Mouse (Mus musculus): ENCODE results near the gene Stum.
"Not testable (repeated sequence)": the region's sequence is repeated elsewhere in the genome, so short reads cannot be mapped to it uniquely, and the experiment has no call there.

The Stum gene

DNA sequence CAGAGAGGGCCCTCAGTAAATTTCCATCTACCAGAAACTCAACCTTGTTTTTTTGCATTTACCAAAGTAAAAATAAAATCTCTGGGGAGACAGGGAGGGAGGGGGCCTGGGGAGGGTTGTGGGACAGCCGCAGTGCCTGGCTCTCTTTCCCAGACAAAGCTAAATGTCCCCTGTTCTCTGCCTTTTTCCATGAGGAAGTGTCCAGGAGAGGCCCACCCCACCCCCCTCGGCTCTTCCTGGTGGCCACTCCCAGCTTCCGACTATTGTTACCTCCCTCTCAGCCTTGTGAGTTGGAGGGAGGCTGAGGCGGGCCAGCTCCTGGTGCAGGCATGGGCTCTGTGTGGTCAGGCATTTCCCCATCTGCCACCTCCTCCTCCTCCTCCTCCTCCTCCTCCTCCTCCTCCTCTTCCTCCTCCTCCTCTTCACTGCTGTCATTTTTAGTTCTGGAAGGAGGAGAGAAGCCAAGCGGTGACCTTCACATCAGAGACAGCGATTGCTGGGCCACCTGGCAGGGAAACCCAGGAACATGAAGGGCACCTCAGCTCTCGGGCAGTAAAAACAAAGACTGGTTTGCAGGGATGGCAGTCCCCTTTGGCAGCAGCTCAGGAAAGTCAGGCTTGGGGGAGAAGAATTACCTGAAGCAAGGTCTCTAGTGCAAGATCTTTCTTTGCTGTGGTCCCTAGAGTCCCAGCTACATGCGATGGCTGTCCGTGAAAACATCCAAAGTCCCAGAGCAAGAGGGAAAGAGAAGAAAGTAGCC is 77.5 kb downstream of the Stum start:
- no peak for DNase-seq (ENCODE audit: low read depth, low spot score)

DNA sequence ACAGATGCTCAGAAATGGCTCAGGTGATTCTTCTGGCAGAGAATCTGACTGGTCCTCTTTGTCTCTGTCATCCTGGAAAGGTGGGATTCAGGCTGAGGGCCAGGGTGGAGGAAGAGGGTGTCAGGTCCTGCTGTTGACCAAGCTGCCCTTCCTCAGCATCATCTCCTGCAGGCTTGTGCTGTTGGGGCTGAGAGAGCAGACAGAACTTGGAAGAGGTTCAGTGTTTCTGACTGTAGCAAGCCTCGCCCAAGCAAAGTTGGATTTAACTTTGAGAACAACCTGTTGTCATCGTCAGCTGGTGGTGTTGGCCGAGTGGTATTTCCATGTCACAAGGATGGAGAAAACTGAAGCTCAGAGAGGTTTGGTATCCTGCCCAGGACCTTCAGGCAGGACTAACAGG is 78.6 kb downstream of the Stum start:
- no peak for DNase-seq (ENCODE audit: low read depth, low spot score)

DNA sequence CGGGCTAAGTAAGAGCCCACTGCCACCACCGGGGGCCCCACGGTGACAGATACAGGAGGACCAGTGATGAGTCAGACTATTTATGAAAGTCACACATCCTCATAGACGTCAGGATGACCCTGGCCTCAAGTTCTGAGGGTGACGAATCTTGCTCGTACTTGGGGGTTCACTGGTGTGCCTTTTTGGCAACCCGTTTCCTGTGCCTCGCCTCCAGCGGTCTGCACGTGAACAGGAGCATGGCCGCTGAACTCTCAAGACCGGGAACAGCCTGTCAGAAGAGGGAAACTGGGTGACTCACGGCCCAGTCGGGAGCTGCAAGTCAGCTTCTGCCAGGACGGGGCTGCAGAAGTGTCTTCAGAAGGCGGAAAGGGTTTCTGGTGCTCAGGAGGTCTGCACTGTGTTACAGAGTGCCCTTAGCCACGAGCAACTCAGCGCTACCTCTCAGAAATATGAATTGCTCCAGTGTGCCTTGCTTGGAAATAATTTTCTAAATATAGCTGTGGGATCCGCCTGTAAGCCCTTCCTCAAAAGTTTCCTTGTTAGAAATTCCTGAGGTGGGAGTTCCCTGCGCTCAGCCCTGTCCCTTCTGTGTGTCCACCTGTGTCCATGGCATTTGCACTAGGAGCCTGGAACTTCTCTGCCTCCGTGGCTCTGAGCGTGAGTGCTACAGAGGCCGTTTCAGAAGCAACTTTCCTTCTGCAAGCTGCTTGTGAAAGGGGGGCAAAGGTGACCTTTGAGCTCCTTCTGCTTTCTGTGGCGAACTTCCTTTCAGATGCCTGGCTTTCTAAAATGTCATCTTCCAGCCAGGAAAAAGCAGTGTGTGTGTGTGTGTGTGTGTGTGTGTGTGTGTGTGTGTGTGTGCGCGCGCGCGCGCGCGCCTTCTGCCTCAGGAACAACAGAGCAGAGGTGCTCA is 79.4 kb downstream of the Stum start:
- DNase-seq (ENCODE audit: low read depth, low spot score): no peak

DNA sequence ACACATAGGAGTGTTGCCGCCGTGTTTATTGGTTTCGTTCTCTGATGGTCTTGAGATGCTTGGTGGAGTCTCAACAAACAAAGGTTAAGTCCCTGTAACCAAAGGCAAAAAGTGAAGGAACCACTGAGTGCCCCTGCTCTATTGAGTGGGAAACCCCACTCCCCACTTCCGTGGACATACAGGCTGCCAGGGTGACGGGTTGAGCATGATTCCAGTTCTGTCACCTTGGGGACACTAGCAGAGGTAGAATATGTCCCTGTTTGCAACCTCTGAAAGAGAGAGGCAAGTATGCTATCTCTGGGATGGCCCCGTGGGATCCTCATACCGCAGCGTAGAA is 80.0 kb downstream of the Stum start:
- DNase-seq (ENCODE audit: low read depth, low spot score): no peak

DNA sequence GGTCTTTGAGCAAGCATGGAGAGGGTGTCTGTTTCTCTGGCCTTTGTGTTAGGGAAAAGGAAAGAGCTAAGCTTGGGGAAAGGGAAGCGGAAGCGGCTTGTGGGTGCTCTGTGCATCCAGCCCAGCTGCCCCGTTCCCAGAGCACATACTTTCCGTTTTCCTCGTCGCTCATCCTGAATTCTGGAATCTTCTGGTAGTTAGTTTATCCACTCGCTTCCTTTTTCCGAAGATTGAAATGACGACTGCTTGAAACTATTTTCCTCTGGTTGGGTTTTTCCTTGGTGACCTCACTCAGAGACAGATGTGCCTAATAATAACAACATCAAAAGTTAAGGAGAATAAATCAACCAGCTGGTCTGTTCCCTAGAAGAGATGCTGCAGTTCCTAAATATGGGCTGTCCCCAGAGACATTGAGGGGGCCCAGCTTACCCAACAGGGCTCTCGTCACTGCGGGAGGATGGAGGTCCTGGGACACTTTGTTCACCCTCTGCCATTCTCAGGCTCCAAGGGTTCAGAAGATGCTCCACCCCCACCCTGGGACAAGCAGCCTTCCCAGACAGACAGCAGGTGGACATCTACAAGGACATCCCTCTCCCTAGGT is 80.7 kb downstream of the Stum start:
- no peak for DNase-seq (ENCODE audit: low read depth, low spot score)

DNA sequence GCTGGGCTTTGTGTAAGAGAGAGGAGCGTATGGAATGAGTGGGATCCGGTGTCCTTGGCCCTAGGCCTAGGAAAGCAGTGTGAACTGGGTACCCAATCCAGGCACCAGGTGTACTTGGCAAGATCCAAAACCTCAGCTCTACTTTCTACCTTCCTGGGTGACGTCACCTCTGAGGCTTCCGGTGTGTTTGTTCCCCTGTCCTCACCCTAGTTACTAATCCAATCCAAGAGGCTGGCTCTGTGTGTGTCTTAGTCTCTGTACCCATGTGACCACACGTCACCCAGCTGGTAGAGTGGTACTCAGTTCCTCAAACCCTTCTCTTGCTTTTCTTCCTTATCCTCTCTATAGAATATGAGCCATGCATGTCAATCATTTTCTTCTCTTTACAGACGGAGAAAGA is 81.6 kb downstream of the Stum start:
- DNase-seq (ENCODE audit: low read depth, low spot score): no peak

DNA sequence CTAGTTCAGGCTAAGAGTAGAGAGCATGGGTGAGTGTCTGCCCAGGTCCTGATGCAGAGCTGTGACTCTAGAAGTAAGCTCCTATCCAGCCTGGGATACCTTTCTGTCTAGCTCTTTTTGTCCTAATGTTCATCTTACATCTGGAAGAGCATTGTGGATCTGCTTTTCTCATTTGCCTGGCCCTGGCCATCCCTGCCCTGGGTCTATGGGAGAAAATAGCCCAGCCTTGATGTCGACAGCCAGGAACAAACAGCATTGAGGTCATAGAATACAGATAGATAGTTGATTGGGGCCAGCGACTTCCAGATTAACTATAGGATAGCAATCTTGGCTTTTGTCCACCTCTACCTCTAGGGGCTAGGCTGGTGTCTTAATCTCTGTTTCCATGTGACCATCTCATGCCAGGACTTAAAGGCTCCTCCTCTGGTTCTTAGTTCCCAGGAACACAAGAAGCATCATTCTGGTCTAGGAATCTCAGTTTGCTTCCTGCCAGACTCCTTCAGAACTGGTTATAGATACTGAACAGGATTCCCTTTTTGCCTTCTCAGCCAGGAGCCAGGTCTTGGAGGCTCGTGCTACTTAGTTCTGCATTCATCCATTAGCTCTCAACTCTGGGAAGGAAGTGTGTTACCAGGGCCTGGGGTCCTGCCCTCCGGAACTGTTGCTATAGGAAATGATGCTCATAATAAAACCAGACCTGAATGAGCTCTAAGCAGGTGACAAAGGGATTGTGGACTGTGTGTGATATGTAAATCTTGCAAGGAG is 82.4 kb downstream of the Stum start:
- no peak for DNase-seq (ENCODE audit: low read depth, low spot score)

DNA sequence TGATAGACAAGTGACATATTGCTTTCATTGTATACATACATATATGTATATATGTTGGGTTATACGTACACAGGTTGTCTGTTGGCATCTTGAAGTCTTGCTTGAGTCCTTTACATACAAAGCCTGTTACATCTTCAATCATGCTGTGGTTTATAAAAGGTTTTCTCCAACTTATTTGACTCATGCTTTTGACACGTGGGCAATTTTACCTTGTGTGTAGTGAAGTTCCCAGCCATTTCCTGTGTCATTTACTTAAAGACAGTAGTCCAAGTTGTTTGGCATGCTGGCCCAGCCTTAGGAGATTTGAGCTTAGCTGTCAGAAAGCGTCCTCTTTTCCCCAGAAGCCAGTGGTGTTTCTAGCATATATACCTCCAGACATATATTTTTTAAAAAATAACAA is 84.9 kb downstream of the Stum start:
- DNase-seq (ENCODE audit: low read depth, low spot score): no peak

DNA sequence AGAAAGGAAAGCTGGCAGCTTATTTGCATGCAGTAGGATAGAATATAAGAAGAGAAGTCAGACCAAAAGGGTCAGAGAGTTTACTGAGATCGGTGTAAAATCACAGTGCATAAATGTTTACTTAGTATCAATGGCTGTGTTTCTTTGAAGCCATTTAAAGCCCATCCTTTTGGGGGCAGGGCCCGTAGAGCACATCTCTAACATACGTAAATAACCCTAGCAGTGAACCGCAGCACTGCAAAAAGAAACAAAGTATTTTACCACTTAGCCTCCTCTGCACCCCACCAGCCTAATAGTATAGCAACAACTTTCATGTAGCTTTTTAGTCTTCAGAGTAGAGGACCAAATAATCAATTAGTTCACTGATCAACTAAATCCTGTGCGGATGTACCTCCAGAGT is 85.6 kb downstream of the Stum start:
- DNase-seq (ENCODE audit: low read depth, low spot score): no peak

DNA sequence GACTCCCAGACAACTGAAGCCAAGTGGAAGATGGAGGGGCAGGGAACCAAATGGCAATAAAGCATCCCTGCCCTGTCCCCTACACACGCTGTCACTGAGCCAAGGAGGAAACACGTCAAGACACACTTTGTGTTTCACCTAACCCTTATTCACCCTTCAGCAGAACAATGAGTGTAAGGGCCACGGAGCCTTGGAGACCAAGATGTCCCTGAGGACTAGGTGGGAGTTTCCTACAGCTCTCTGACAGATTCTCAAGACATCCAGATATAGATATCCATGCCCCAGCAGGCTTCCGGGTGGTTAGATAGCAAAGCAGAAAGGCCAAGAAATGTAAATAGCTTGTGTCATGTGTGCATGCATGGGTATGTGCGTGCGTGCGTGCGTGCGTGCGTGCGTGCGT is 89.4 kb downstream of the Stum start:
- no peak for DNase-seq (ENCODE audit: low read depth, low spot score)

DNA sequence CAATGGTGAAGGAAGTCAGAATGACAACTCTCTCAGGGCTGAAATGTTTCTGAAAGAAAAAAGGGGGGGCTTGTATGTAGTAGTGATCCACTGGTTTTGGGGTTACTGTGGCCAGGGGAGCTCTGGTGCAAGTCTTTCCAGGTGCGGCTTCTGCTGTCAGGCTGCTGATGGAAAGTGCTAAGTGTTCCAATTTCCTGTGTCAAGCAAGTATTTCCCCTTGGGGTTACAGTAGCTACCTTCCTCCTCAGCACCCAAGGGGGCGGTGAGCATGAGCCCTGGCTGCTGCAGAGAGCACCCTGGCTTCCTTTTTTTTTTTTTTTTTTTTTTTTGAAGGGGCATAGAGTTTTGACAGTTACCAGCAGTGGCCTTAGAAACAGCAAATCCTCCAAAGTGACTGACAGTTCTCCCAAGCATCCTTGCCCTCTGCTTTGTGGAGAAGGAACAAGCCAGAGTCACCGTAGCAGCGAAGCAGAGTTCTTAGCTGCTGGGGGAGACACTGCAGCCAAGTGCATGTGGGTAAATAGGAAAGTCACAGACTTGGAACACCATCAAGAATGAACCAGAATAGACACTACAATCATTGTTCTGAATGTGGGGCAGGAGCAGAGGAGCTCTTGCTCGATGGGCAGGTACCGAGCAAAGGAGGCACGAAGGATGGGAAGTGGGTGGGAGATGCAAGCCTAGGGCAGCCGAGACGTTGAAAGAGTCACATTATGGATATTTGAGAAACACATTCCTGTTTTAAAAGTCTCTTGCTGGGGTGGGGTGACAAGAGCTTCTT is 90.1 kb downstream of the Stum start:
- DNase-seq (ENCODE audit: low read depth, low spot score): no peak

DNA sequence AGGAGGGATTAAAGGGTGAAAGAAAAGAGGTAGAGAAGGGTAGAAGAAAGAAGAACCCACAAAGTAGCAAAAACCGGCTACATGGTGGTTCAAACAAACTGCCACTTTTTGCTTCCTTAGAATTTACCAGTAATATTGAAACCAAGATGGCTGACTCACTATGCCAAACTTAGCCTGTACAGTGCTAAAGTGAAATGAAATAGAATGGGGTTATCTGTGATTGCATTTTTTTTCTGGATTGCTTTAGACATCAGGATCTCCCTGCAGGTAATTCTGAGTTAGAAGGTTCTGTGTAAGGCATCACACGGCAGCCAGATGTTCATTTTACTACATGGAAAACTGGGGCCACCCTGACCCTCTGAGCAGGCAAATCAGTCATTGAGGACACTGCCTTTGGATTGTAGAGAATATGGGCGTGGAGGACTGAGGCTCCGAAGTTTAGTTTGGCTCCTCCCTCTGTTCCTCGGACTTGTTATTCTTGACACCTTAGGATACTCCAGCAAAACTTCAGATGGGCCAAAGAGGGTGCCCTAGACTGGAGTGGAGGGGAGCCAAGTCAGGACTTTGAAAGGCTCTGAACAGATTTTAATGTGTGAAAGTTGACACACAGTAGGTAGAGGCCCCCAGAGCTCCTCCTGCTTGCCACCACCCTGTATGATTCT is 91.0 kb downstream of the Stum start:
- no peak for DNase-seq (ENCODE audit: low read depth, low spot score)

DNA sequence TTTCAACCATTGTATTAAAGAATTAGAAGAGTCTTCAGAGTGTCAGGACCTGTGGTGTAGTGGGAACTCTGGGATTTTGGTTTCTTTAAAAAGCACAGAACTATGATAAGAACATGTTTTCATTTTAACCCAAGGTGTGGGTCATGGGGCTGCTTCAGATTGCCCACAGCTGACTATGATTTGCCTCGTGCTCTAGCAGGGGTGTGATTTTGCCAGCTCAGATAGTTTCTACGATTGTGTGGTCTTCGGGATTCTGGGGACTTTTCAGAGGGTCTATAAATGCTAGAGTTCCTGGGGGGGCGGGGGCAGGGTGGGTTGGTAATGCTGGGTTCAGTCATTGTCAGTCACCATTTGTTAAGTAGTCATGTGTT is 91.7 kb downstream of the Stum start:
- DNase-seq (ENCODE audit: low read depth, low spot score): no peak

DNA sequence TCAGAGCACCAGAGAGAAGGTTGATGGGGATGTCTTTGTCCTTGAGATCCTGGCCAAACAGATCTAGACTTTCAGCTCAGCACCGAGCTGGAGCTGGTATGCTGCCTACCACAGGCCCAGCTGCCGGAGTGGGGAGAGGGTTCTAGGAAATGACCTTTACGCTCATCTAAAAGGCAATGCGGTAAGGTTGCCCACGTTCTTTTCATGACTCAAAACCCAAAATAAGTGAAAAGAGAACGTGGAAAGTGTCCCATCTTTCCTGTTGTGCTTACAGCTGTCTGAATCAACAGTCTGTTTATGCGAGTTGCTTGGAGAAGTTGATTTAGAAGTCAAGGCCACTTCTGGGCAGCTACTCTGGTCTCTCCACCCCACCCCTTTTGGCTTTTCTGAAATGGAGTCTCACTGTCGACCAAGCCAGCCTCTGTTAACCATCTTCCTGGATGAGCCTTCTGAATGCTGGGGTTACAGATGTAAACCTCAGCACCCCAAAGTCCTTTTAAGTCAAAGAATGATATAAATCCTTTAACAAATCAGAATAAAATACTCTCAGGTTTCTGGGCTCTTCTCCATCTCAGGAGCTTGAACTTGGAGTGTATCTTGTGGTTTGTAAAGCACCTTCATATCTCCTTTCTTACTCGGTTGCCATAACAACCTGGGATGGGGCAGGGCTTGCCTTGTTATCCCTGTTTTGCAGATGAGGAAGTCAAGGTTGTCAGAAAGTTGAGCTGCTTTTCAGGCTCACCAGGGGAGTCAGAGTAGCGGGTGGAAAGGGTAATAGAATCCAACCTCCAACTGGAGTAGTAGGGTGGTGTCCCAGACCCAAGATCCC is 92.3 kb downstream of the Stum start:
- no peak for DNase-seq (ENCODE audit: low read depth, low spot score)

DNA sequence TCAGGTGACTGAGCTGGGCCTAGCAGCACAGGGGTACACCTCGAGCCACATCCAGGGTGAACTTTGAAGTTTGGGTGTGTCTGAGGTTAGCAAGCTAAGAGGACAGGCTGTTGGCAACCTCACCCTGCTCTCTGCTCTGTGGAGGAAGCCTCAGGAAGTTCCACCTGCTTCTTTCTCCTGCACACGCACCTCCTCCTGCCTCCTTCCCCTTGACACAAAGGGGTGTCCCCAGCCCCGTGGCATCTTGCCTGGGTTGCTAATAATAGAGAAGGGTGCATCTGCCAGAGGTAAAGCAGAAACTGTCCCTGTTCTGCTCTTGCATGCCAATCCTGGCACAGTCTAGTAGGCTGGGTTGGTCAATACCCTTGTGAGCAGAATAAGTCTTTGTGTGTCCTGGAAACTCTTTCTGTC is 93.0 kb downstream of the Stum start:
- no peak for DNase-seq (ENCODE audit: low read depth, low spot score)

DNA sequence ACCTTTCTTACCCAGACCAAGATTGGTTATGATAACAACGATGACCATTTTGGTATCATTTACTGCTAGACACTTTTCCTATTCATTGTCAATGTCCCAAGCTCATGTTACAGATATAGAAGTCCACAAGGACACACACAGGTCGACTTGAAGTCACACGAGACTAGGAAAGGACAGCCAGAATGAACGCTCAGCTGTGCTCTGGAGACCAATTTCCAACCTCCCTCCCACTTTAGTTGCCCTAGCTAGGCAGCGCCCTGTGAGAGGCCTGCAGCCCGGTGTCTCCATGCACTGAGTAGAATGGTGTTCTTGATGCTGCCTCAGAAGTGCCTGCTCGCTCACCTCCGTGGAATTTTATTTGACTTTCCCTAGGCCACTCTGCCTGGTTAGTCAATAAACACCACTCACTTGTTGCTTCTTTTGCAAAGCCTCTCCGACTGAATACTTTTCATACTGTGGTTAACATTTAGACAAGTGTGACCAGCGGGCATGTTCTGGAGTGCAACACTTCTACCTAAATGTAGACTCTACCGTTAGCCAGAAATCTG is 94.0 kb downstream of the Stum start:
- DNase-seq (ENCODE audit: low read depth, low spot score): not testable (repeated sequence)

DNA sequence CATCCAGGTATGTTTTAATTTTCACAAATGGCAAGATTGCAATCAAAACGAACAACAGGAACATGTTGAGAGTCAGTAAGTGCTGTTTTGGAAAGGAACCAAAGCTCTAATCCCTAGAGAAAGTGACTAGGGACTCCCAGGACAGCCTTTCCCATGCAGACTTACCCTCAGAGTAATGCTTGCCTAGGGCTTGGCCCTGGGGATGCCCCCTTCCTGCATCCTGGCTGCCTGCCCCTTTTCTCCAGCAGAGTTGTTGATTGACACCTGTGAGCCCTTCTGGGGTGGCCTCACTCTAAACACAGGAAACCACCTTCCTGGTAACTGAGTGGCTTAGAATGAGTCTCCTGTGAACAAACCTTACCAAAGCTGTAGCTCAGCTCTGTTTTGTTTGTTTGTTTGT is 94.8 kb downstream of the Stum start:
- DNase-seq (ENCODE audit: low read depth, low spot score): no peak

DNA sequence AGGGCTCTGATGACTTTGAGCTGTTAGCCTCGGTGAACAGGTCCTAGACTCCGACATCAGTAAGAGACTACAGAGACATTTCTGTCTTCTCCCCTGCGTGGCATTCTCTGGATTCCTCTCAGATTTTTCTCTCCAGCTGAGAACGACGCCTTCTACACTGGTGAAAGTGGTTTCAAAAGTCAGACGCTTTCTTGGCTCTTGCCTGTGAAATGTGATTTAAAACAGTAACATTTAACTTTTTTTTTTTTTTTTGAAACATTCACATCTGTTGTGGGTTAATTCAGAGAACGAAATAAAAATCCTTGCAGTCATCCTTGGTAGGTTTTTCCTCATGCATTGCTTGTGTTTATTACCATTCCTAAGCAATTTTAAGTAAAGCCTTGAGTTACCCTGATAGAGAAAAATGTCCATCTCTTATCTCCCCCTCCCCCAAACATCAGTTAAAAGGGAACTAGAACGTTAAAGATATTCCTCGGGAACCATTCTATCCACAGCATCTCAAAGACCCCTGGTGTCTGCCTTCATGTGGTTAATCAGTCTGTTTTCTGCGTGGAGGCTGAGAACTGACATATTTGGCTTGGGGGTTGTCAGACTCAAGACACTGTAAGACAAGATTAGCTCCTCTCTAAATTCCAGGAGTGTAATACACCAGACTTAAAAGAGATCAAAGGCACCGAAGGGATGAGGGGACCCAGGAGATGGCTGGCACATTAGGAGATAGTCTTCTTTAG is 95.4 kb downstream of the Stum start:
- DNase-seq (ENCODE audit: low read depth, low spot score): no peak

All from retina, postnatal 7 days (tissue).